Mouse (Mus musculus): Measurements from ENCODE around the gene Racgap1.

Gene Racgap1

GRCm38 (mm10) chr15:99664600-99665451 lies 13.4 kb upstream of the Racgap1 start:
- DNase-seq (ENCODE audit: low spot score) = no peak

- DNase-seq (ENCODE audit: low spot score) = no peak
Observed at GRCm38 (mm10) chr15:99663964-99664599, 12.6 kb upstream of the Racgap1 start.

GRCm38 (mm10) chr15:99662371-99662770 lies 10.9 kb upstream of the Racgap1 start:
- DNase-seq (ENCODE audit: low spot score) = no peak

- DNase-seq (ENCODE audit: low spot score) = no peak
Observed at GRCm38 (mm10) chr15:99661121-99661830, 9.8 kb upstream of the Racgap1 start.

- no peak for DNase-seq (ENCODE audit: low spot score)
Observed at GRCm38 (mm10) chr15:99658437-99658836, 7.0 kb upstream of the Racgap1 start.

- DNase-seq (ENCODE audit: low spot score) = no peak
Observed at GRCm38 (mm10) chr15:99655956-99656355, 4.5 kb upstream of the Racgap1 start.

- DNase-seq (ENCODE audit: low spot score) = no peak
Observed at GRCm38 (mm10) chr15:99653876-99654275, 2.4 kb upstream of the Racgap1 start.

- no peak for DNase-seq (ENCODE audit: low spot score)
Observed at GRCm38 (mm10) chr15:99653291-99653690, 1.8 kb upstream of the Racgap1 start.

- DNase-seq (ENCODE audit: low spot score) = no peak
Observed at GRCm38 (mm10) chr15:99651984-99652872, 772 bp upstream of the Racgap1 start.

- no peak for DNase-seq (ENCODE audit: low spot score)
Observed at GRCm38 (mm10) chr15:99650304-99650703, 1.2 kb downstream of the Racgap1 start.

GRCm38 (mm10) chr15:99649067-99649761 lies 2.2 kb downstream of the Racgap1 start:
- no peak for DNase-seq (ENCODE audit: low spot score)

- no peak for DNase-seq (ENCODE audit: low spot score)
Observed at GRCm38 (mm10) chr15:99648326-99648725, 3.1 kb downstream of the Racgap1 start.

GRCm38 (mm10) chr15:99644776-99645175 lies 6.7 kb downstream of the Racgap1 start:
- DNase-seq (ENCODE audit: low spot score) = no peak

- no peak for DNase-seq (ENCODE audit: low spot score)
Observed at GRCm38 (mm10) chr15:99643832-99644231, 7.6 kb downstream of the Racgap1 start.

- DNase-seq (ENCODE audit: low spot score) = no peak
Observed at GRCm38 (mm10) chr15:99642622-99643021, 8.8 kb downstream of the Racgap1 start.

GRCm38 (mm10) chr15:99638124-99638485 lies 13.4 kb downstream of the Racgap1 start:
- DNase-seq (ENCODE audit: low spot score) = no peak

- DNase-seq (ENCODE audit: low spot score) = no peak
Observed at GRCm38 (mm10) chr15:99637405-99638123, 13.9 kb downstream of the Racgap1 start.

GRCm38 (mm10) chr15:99634702-99635101 lies 16.8 kb downstream of the Racgap1 start:
- no peak for DNase-seq (ENCODE audit: low spot score)

GRCm38 (mm10) chr15:99631618-99632017 lies 19.8 kb downstream of the Racgap1 start:
- no peak for DNase-seq (ENCODE audit: low spot score)

- DNase-seq (ENCODE audit: low spot score) = no peak
Observed at GRCm38 (mm10) chr15:99622063-99622462, 29.4 kb downstream of the Racgap1 start.

GRCm38 (mm10) chr15:99619821-99620220 lies 31.6 kb downstream of the Racgap1 start:
- no peak for DNase-seq (ENCODE audit: low spot score)
